Mouse (Mus musculus): ENCODE results near the gene Haao. TPM values are rescaled to one million over a fixed set of nuclear protein-coding genes. Genes with fewer than 3 reads are reported as not detected.

Gene Haao
- total and polyA plus RNA-seq, 2 experiments: 626 to 835 TPM

DNA sequence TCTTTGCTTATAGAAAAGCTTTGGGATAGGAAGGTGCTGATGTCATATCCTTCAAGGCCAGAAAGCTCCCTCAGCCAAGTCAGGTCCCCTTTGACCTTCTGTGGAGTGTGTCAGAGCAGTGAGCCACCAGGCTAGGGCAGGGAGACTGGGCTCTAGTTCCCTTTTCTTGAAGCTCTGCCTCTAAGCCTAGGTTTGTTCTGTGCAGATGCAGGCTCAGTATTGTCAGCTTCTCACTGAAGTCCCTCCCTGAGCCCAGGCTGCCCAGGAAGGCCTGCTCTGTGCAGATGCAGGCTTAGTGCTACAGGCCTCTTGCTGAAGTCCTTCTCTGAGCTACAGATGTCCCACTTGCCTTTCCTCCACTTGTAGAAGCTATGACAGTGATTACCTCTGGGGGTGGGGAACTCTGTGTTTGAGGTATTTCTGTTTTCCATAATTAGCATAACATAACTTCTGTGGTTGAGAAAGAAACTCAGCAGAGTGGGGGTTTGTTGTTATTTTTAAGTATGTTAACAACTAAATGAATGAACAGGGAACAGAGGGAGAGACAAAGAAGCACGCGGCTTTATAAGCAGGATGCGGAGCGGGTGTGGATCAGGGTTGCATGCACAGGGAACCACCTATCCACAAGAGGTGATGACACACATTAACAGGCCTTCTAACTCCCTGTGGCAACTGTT lies 17.0 kb downstream of the Haao start:
- Histone ChIP-seq H3K4me1 (ENCODE audit: control insufficient read depth, insufficient read depth, low read length) (peaks cover 20% of the 10 kb centered on the region), H3K27me3 (ENCODE audit: control insufficient read depth, insufficient read depth, low read length) (no peaks in the 10 kb centered on the region), H3K27ac (replicated peaks; ENCODE audit: insufficient read depth, low read depth, low read length) (0 out of 2 replicates have a peak overlapping the region, but pooled peaks have one; percentile 14), H3K36me3 (ENCODE audit: control insufficient read depth, insufficient read depth, low read length) (peaks cover 22% of the 10 kb centered on the region; the same call in 1 of the 2 replicates), H3K9ac (ENCODE audit: low read depth, low read length) (no peak overlapping the region), H3K4me3 (ENCODE audit: insufficient read depth, low read depth, low read length) (no peak overlapping the region), H3K79me2 (ENCODE audit: control insufficient read depth, insufficient read depth, low read length) (no peaks in the 10 kb centered on the region)
- no peak for TF ChIP-seq POLR2A (IDR thresholded peaks at IDR 0.05; ENCODE audit: extremely low read depth, insufficient read depth, low read length)
- TF ChIP-seq CTCF (IDR thresholded peaks at IDR 0.05; ENCODE audit: low read depth, low read length): no peak
- WGBS: 92% methylated on average over 4 of the region's 4 CpGs
- no peak for DNase-seq (ENCODE audit: extremely low read depth, low read depth, low spot score)

- Histone ChIP-seq H3K36me3 (ENCODE audit: control insufficient read depth, insufficient read depth, low read length) (peaks cover 25% of the 10 kb centered on the region), H3K27me3 (ENCODE audit: control insufficient read depth, insufficient read depth, low read length) (no peaks in the 10 kb centered on the region), H3K27ac (replicated peaks; ENCODE audit: insufficient read depth, low read depth, low read length) (no peak overlapping the region), H3K4me1 (ENCODE audit: control insufficient read depth, insufficient read depth, low read length) (peaks cover 6% of the 10 kb centered on the region; the same call in 1 of the 2 replicates), H3K9ac (ENCODE audit: low read depth, low read length) (no peak overlapping the region), H3K79me2 (ENCODE audit: control insufficient read depth, insufficient read depth, low read length) (no peaks in the 10 kb centered on the region), H3K4me3 (ENCODE audit: insufficient read depth, low read depth, low read length) (no peak overlapping the region)
- no peak for TF ChIP-seq CTCF (IDR thresholded peaks at IDR 0.05; ENCODE audit: low read depth, low read length)
- no peak for TF ChIP-seq POLR2A (IDR thresholded peaks at IDR 0.05; ENCODE audit: extremely low read depth, insufficient read depth, low read length)
- 39% methylated on average over 3 of the region's 3 CpGs for WGBS
- no peak for DNase-seq (ENCODE audit: extremely low read depth, low read depth, low spot score)
These were observed 18.4 kb downstream of the Haao start for GRCm38 (mm10) chr17:83829356-83829755.

GRCm38 (mm10) chr17:83823835-83824234 lies 23.9 kb downstream of the Haao start:
- no peak for TF ChIP-seq CTCF (IDR thresholded peaks at IDR 0.05; ENCODE audit: low read depth, low read length)
- no peak for TF ChIP-seq POLR2A (IDR thresholded peaks at IDR 0.05; ENCODE audit: extremely low read depth, insufficient read depth, low read length)
- Histone ChIP-seq H3K4me3 (ENCODE audit: insufficient read depth, low read depth, low read length) (no peak overlapping the region), H3K36me3 (ENCODE audit: control insufficient read depth, insufficient read depth, low read length) (peaks cover 8% of the 10 kb centered on the region), H3K9ac (ENCODE audit: low read depth, low read length) (no peak overlapping the region), H3K4me1 (ENCODE audit: control insufficient read depth, insufficient read depth, low read length) (no peaks in the 10 kb centered on the region), H3K79me2 (ENCODE audit: control insufficient read depth, insufficient read depth, low read length) (no peaks in the 10 kb centered on the region), H3K27ac (replicated peaks; ENCODE audit: insufficient read depth, low read depth, low read length) (no peak overlapping the region), H3K27me3 (ENCODE audit: control insufficient read depth, insufficient read depth, low read length) (no peaks in the 10 kb centered on the region)
- 89% methylated on average over 7 of the region's 7 CpGs for WGBS
- DNase-seq (ENCODE audit: extremely low read depth, low read depth, low spot score): no peak

DNA sequence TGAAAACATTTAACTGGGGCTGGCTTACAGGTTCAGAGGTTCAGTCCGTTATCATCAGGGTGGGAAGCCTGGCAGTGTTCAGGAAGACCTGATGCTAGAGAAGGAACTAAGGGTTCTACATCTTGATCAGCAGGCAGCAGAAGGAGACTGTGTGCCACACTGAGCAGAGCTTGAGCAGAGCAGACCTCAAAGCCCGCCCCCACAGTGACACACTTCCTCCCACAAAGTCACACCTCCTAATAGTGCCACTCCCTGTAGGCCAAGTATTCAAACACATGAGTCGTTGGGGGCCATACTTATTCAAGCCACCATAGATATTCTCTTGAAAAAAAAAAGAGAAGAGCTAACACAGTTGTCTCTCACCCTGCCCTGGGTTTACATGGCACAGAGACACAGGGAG lies 25.9 kb downstream of the Haao start:
- no peaks in the 10 kb centered on the region for H3K79me2 ChIP-seq (ENCODE audit: control insufficient read depth, insufficient read depth, low read length)
- WGBS: 82% methylated on average over 3 of the region's 3 CpGs
- H3K27me3 ChIP-seq (ENCODE audit: control insufficient read depth, insufficient read depth, low read length): no peaks in the 10 kb centered on the region

GRCm38 (mm10) chr17:83820701-83821100 lies 27.1 kb downstream of the Haao start:
- Histone ChIP-seq H3K79me2 (ENCODE audit: control insufficient read depth, insufficient read depth, low read length) (no peaks in the 10 kb centered on the region), H3K4me1 (ENCODE audit: control insufficient read depth, insufficient read depth, low read length) (no peaks in the 10 kb centered on the region), H3K27me3 (ENCODE audit: control insufficient read depth, insufficient read depth, low read length) (no peaks in the 10 kb centered on the region), H3K27ac (replicated peaks; ENCODE audit: insufficient read depth, low read depth, low read length) (no peak overlapping the region), H3K4me3 (ENCODE audit: insufficient read depth, low read depth, low read length) (no peak overlapping the region), H3K9ac (ENCODE audit: low read depth, low read length) (no peak overlapping the region), H3K36me3 (ENCODE audit: control insufficient read depth, insufficient read depth, low read length) (peaks cover 8% of the 10 kb centered on the region)
- WGBS: 80% methylated on average over 5 of the region's 5 CpGs
- TF ChIP-seq POLR2A (IDR thresholded peaks at IDR 0.05; ENCODE audit: extremely low read depth, insufficient read depth, low read length): no peak
- no peak for TF ChIP-seq CTCF (IDR thresholded peaks at IDR 0.05; ENCODE audit: low read depth, low read length)
- no peak for DNase-seq (ENCODE audit: extremely low read depth, low read depth, low spot score)

More for the DNA sequence above, 25.9 kb downstream of the Haao start:
- Histone ChIP-seq H3K36me3 (ENCODE audit: control insufficient read depth, insufficient read depth, low read length) (peaks cover 8% of the 10 kb centered on the region), H3K4me3 (ENCODE audit: insufficient read depth, low read depth, low read length) (no peak overlapping the region), H3K27ac (replicated peaks; ENCODE audit: insufficient read depth, low read depth, low read length) (no peak overlapping the region), H3K9ac (ENCODE audit: low read depth, low read length) (no peak overlapping the region), H3K4me1 (ENCODE audit: control insufficient read depth, insufficient read depth, low read length) (no peaks in the 10 kb centered on the region)
- TF ChIP-seq CTCF (IDR thresholded peaks at IDR 0.05; ENCODE audit: low read depth, low read length) (no peak), POLR2A (IDR thresholded peaks at IDR 0.05; ENCODE audit: extremely low read depth, insufficient read depth, low read length) (no peak)
- DNase-seq (ENCODE audit: extremely low read depth, low read depth, low spot score): no peak

GRCm38 (mm10) chr17:83819503-83819902 lies 28.3 kb downstream of the Haao start:
- Histone ChIP-seq H3K36me3 (ENCODE audit: control insufficient read depth, insufficient read depth, low read length) (0 out of 2 replicates have a peak, but pooled peaks cover 2% of the 10 kb centered on the region), H3K9ac (ENCODE audit: low read depth, low read length) (no peak overlapping the region), H3K4me1 (ENCODE audit: control insufficient read depth, insufficient read depth, low read length) (no peaks in the 10 kb centered on the region), H3K27me3 (ENCODE audit: control insufficient read depth, insufficient read depth, low read length) (no peaks in the 10 kb centered on the region), H3K79me2 (ENCODE audit: control insufficient read depth, insufficient read depth, low read length) (no peaks in the 10 kb centered on the region), H3K27ac (replicated peaks; ENCODE audit: insufficient read depth, low read depth, low read length) (no peak overlapping the region), H3K4me3 (ENCODE audit: insufficient read depth, low read depth, low read length) (no peak overlapping the region)
- no peak for DNase-seq (ENCODE audit: extremely low read depth, low read depth, low spot score)
- TF ChIP-seq CTCF (IDR thresholded peaks at IDR 0.05; ENCODE audit: low read depth, low read length) (no peak), POLR2A (IDR thresholded peaks at IDR 0.05; ENCODE audit: extremely low read depth, insufficient read depth, low read length) (no peak)
- 49% methylated on average over 8 of the region's 8 CpGs for WGBS
